Mouse (Mus musculus) ES-Bruce4 (cell line): ENCODE measurements around the gene 9930111J21Rik1.
"Not testable (repeated sequence)": the region's sequence is repeated elsewhere in the genome, so short reads cannot be mapped to it uniquely, and the experiment has no call there.

ENCODE experiments used
- CTCF ChIP-seq: IDR thresholded peaks from one replicate; pipeline ENCODE4 v1.8.1; 2011; ENCODE audit warnings: low read depth, low read length
- EP300 ChIP-seq: IDR thresholded peaks from 2 replicates; pipeline ENCODE4 v1.6.1; 2011; ENCODE audit warnings: low read depth, low read length; ENCODE audit not compliant: insufficient read depth
- POLR2A ChIP-seq: IDR thresholded peaks from one replicate; pipeline ENCODE4 v1.8.1; 2011; ENCODE audit warnings: low read length; ENCODE audit not compliant: insufficient read depth

DNA sequence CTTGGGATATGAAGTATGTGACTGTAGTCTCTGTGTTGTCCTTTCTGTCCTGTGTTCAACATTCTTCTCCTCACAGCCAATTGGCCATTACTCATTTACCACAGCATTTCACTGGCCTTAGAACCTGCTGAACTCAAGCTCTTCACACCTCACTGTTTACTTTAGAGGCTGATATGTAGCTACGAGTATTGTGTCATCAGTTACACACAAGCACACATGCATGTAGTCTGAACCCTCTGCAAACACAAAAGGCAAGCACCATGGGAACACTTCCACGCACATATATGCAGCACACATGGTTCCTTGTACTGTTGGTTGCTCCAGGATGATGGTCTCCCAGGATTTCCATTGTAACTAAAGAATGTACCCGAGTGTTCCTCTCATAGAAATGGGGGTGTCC is 43.9 kb downstream of the 9930111J21Rik1 start:
- not testable (repeated sequence) for TF ChIP-seq POLR2A, CTCF, EP300
